Mouse (Mus musculus) forebrain, embryonic 12.5 days (tissue): Measurements from ENCODE around the gene Pim3. TPM values are rescaled to one million over a fixed set of nuclear protein-coding genes. Genes with fewer than 3 reads are reported as not detected.

ENCODE experiments used
- polyA plus RNA-seq: library from polyadenylated mRNA; unstranded; fragments of >200 nt; fragmentation: Nextera tagmentation; extraction: Ambion mirVana; gene quantifications from 2 replicates; pipeline ENCODE4 v1.2.1, GENCODE M21; 2016

Pim3 gene
- polyA plus RNA-seq, 1 experiment from 2014 or later = 49.4 TPM

Other genes starting within 250 kb of the Pim3 start
- 30.0 and 31.8 TPM in 2 replicates for gene Brd1, start 128.0 kb upstream of the Pim3 start, polyA plus RNA-seq
- 43.6 and 47.1 TPM in 2 replicates for gene Zbed4, start 110.5 kb upstream of the Pim3 start, polyA plus RNA-seq
- 8.3 and 8.9 TPM in 2 replicates for gene Alg12, start 42.9 kb upstream of the Pim3 start, polyA plus RNA-seq
- gene Creld2, start 42.5 kb upstream of the Pim3 start, polyA plus RNA-seq = 63.1 and 64.3 TPM in 2 replicates
- 0.14 and 0.17 TPM in 2 replicates for gene Ttll8, start 92.2 kb downstream of the Pim3 start, polyA plus RNA-seq
- gene Mlc1, start 116.8 kb downstream of the Pim3 start, polyA plus RNA-seq = 15.5 and 16.3 TPM in 2 replicates
- not detected in 2 replicates for gene Mov10l1, start 120.7 kb downstream of the Pim3 start, polyA plus RNA-seq
- gene Panx2, start 197.5 kb downstream of the Pim3 start, polyA plus RNA-seq = 1.3 and 1.8 TPM in 2 replicates
- gene Trabd, start 212.9 kb downstream of the Pim3 start, polyA plus RNA-seq = 46.3 and 48.8 TPM in 2 replicates
- 23.1 and 24.4 TPM in 2 replicates for gene Selenoo, start 226.9 kb downstream of the Pim3 start, polyA plus RNA-seq